Mouse (Mus musculus) heart, embryonic 14.5 days (tissue): ENCODE results near the gene Amacr. TPM values are rescaled to one million over a fixed set of nuclear protein-coding genes. Genes with fewer than 3 reads are reported as not detected.

ENCODE experiments used
- ATAC-seq: fragments of 200-750 bp; cut with Nextera tagmentation; 2 replicates; pipeline ENCODE4 v1.8.0; 2017; ENCODE audit warnings: low read depth, moderate TSS enrichment; ENCODE audit not compliant: insufficient number of reproducible peaks, insufficient read depth, low FRiP score
- H3K27ac ChIP-seq, 2 experiments: fragments of 200-500 bp in 1 of 2; fragments of 300-500 bp in 1 of 2; sonication (generic) in 1 of 2; replicated peaks in 1 of 2; 2 replicates each; pipeline ENCODE4 v1.5.1; 2012 to 2014; ENCODE audit warnings: low read depth in 2 of 2, low read length in 2 of 2, control low read depth in 1 of 2, mild to moderate bottlenecking in 1 of 2, mixed read lengths in 1 of 2; ENCODE audit not compliant: control insufficient read depth in 1 of 2, insufficient read depth in 1 of 2
- H3K27me3 ChIP-seq: fragments of 300-500 bp; sonication (generic); 2 replicates; pipeline ENCODE4 v1.6.1; 2014; ENCODE audit warnings: mild to moderate bottlenecking, low read length, control low read depth; ENCODE audit not compliant: control insufficient read depth, insufficient read depth
- H3K36me3 ChIP-seq: fragments of 300-500 bp; sonication (generic); 2 replicates; pipeline ENCODE4 v1.6.1; 2014; ENCODE audit warnings: mild to moderate bottlenecking, control low read depth, low read length, mixed read lengths; ENCODE audit not compliant: control insufficient read depth, insufficient read depth
- H3K4me1 ChIP-seq, 2 experiments: fragments of 200-500 bp in 1 of 2; fragments of 300-500 bp in 1 of 2; sonication (generic) in 1 of 2; 2 replicates each; pipeline ENCODE4 v1.6.1; 2012 to 2014; ENCODE audit warnings: low read length in 2 of 2, control low read depth in 1 of 2, mixed read lengths in 1 of 2; ENCODE audit not compliant: control insufficient read depth in 2 of 2, insufficient read depth in 2 of 2
- H3K4me2 ChIP-seq: fragments of 300-500 bp; sonication (generic); 2 replicates; pipeline ENCODE4 v1.6.1; 2014; ENCODE audit warnings: mild to moderate bottlenecking, low read length
- H3K4me3 ChIP-seq, 2 experiments: fragments of 200-500 bp in 1 of 2; fragments of 300-500 bp in 1 of 2; sonication (generic) in 1 of 2; 2 replicates each; pipeline ENCODE4 v1.5.1; 2012 to 2014; ENCODE audit warnings: low read length in 2 of 2, mild to moderate bottlenecking in 2 of 2, control low read depth in 1 of 2, low read depth in 1 of 2, moderate library complexity in 1 of 2; ENCODE audit not compliant: control insufficient read depth in 1 of 2, insufficient read depth in 1 of 2
- H3K9ac ChIP-seq: fragments of 300-500 bp; sonication (generic); 2 replicates; pipeline ENCODE4 v1.6.1; 2014; ENCODE audit warnings: mild to moderate bottlenecking, low read length
- H3K9me3 ChIP-seq: fragments of 300-500 bp; sonication (generic); 2 replicates; pipeline ENCODE4 v1.6.1; 2016; ENCODE audit warnings: low read length, control low read depth; ENCODE audit not compliant: control insufficient read depth
- WGBS: fragments of 180-500 bp; shearing (Covaris S2); extraction: QIAGEN DNeasy Blood & Tissue Kit; methylation state at CpG from one replicate; pipeline ENCODE4 v1.1.7; 2014; 5-methylcytosine and 5-hydroxymethylcytosine counted together
- polyA plus RNA-seq: library from polyadenylated mRNA; unstranded; fragments of >200 nt; fragmentation: Nextera tagmentation; extraction: Ambion mirVana; gene quantifications from 2 replicates; pipeline ENCODE4 v1.2.1, GENCODE M21; 2014

Amacr gene
- polyA plus RNA-seq, 1 experiment from 2014 or later, result 16.6 TPM

DNA sequence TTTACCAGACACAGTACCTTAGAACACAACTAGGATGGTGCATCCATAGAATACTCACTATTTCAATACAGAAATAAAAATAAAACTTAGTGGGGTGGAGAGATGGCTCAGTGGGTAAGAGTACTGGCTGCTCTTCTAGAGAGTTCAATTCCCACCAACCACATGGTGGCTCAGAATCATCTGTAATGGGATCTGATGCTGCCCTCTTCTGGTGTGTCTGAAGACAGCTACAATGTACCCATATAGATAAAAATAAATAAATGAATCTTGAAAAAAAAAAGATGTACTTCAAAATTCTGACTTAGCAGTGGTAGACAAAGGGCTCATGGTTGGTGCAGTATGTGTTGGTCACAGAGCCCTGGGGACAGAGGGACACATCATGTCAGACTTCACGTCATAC, 10.0 kb downstream of the Amacr start:
- Histone ChIP-seq H3K36me3 (peaks cover 29% of the 10 kb centered on the region), H3K27me3 (no peaks in the 10 kb centered on the region), H3K27ac (no peak overlapping the region), H3K9me3 (no peaks in the 10 kb centered on the region), H3K4me2 (no peak overlapping the region), H3K4me1 (no peaks in the 10 kb centered on the region), H3K9ac (no peak overlapping the region), H3K4me3 (no peak overlapping the region)
- WGBS, result 90% methylated on average over 1 of the region's 1 CpGs
- ATAC-seq, result no peak

GRCm38 (mm10) chr15:10999832-11000231, 18.3 kb downstream of the Amacr start:
- Histone ChIP-seq H3K27me3 (no peaks in the 10 kb centered on the region), H3K9me3 (no peaks in the 10 kb centered on the region), H3K27ac (no peak overlapping the region), H3K4me3 (no peak overlapping the region), H3K9ac (no peak overlapping the region), H3K36me3 (peaks cover 11% of the 10 kb centered on the region), H3K4me2 (peak overlapping the region; percentile 11), H3K4me1 (peaks cover 0 to 3% of the 10 kb centered on the region in 2 experiments; a peak in 1 of 4 replicates)
- ATAC-seq, result no peak
- 48% methylated on average over 5 of the region's 5 CpGs for WGBS

- no peaks in the 10 kb centered on the region for H3K27me3 ChIP-seq
- peaks cover 0 to 3% of the 10 kb centered on the region in 2 experiments; a peak in 1 of 4 replicates for H3K4me1 ChIP-seq
- no peak within 1 kb of the TSS for H3K9ac ChIP-seq
- no peak for ATAC-seq
- no peak within 1 kb of the TSS for H3K4me3 ChIP-seq
- H3K27ac ChIP-seq, result no peak within 1 kb of the TSS
- 33% methylated on average over 7 of the region's 7 CpGs for WGBS
- H3K9me3 ChIP-seq, result no peaks in the 10 kb centered on the region
- H3K36me3 ChIP-seq, result peaks cover 6% of the 10 kb centered on the region
- peak within 1 kb of the TSS; percentile 11 for H3K4me2 ChIP-seq
Observed at GRCm38 (mm10) chr15:11000421-11000820, 18.9 kb downstream of the Amacr start, which contains the start of gene Slc45a2. TSS of gene Slc45a2 (plus strand) at chr15:11000721.

DNA sequence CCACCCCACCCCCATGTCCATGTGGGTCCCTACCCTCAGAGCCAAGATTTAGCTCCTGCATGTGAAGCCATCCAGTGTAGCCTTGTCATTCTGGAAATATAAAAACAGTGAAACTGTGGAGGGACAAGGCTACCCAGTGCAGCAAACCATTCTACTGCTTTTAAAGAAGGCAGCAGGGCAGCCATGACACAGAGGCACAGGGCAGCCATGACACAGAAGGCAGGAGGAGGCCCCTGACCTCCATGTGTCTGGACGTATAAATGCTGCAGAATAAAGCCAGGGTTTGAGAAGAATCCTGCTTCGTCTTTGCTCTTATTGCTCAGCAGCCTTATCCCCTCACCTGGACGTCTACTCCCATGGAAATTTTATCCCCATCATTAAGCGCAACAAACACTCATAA, 22.2 kb downstream of the Amacr start:
- Histone ChIP-seq H3K4me1 (peaks cover 0 to 3% of the 10 kb centered on the region in 2 experiments; a peak in 1 of 4 replicates), H3K9me3 (no peaks in the 10 kb centered on the region), H3K27ac (no peak overlapping the region), H3K27me3 (no peaks in the 10 kb centered on the region), H3K4me2 (no peak overlapping the region), H3K9ac (no peak overlapping the region), H3K36me3 (no peaks in the 10 kb centered on the region), H3K4me3 (no peak overlapping the region)
- 84% methylated on average over 4 of the region's 4 CpGs for WGBS
- no peak for ATAC-seq

DNA sequence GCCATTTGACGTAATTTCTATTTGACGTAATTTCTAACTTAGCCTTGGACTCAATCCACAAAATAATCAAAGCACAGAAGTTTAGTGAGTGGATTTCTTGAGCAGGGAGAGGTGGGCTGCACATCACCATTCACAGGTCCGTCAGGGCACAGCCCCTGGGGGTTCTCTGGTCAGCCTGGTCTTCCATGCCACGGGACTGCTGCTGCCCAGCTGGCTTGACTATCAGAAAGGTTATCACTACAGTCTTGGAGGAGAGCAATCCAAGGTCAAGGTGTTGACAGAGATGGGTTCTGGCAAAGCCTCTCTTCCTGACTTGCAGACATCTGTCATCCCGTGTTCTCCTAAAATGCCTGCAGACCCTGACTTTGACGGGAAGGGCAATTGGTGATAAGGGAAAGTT, 23.1 kb downstream of the Amacr start:
- no peaks in the 10 kb centered on the region for H3K27me3 ChIP-seq
- H3K27ac ChIP-seq, result no peak overlapping the region
- H3K9ac ChIP-seq, result no peak overlapping the region
- WGBS, result 39% methylated on average over 6 of the region's 6 CpGs
- ATAC-seq, result no peak
- peaks cover 0 to 3% of the 10 kb centered on the region in 2 experiments; a peak in 1 of 4 replicates for H3K4me1 ChIP-seq
- no peaks in the 10 kb centered on the region for H3K9me3 ChIP-seq
- no peak overlapping the region for H3K4me3 ChIP-seq
- no peaks in the 10 kb centered on the region for H3K36me3 ChIP-seq
- H3K4me2 ChIP-seq, result no peak overlapping the region

GRCm38 (mm10) chr15:11008756-11009155, 27.2 kb downstream of the Amacr start:
- no peaks in the 10 kb centered on the region for H3K27me3 ChIP-seq
- no peak overlapping the region for H3K27ac ChIP-seq
- H3K36me3 ChIP-seq, result no peaks in the 10 kb centered on the region
- no peak for ATAC-seq
- WGBS, result 25% methylated on average over 5 of the region's 5 CpGs
- no peak overlapping the region for H3K4me2 ChIP-seq
- no peak overlapping the region for H3K4me3 ChIP-seq
- no peak overlapping the region for H3K9ac ChIP-seq
- H3K4me1 ChIP-seq, result no peaks in the 10 kb centered on the region
- no peaks in the 10 kb centered on the region for H3K9me3 ChIP-seq

DNA sequence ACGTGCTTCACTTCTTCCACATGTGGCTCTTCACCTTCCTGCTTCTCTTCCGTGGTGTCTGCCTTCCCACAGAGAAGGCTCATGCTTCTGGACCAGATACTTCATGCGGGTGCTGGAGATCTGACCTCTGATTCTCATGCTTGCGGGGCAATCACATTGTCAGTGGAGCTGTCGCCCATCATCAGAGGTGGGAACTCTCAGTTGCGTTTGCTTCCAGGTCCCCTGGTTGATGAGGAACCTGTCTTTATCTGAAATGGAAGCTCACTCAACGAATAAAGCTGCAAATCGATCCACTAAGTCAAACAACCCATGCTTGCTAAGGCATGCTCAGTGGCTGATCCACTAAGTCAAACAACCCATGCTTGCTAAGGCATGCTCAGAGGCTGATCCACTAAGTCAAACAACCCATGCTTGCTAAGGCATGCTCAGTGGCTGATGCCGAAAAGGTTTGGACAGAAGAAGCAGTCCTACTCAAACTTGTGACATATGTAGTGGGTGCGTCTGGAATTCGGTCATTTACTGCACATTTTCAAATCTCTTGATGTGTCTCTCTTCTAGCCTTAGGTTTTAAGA, 29.5 kb downstream of the Amacr start:
- H3K27ac ChIP-seq, result no peak overlapping the region
- H3K27me3 ChIP-seq, result no peaks in the 10 kb centered on the region
- no peaks in the 10 kb centered on the region for H3K9me3 ChIP-seq
- no peak for ATAC-seq
- no peak overlapping the region for H3K9ac ChIP-seq
- H3K4me2 ChIP-seq, result no peak overlapping the region
- no peaks in the 10 kb centered on the region for H3K4me1 ChIP-seq
- H3K4me3 ChIP-seq, result no peak overlapping the region
- 82% methylated on average over 11 of the region's 11 CpGs for WGBS
- H3K36me3 ChIP-seq, result no peaks in the 10 kb centered on the region

DNA sequence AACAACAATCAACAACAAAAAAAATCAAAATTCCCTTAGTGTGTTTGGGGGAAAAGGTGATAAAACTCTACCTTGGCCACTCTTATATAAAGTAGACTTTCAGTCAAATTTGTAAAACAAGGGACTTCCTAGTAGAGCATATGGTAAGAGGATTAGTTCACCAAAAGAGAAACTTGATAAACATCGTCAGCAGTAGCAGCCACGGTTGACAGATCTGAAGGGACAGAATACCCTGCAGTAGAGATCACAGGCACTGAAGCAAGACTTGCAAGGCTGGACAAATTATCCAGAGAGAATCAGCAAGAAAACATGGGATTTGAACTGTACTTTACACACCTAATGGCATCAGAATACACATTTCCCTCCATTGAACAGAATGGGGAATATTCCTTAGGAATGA, 33.4 kb downstream of the Amacr start:
- Histone ChIP-seq H3K27ac (no peak overlapping the region), H3K9ac (no peak overlapping the region), H3K9me3 (no peaks in the 10 kb centered on the region), H3K4me1 (no peaks in the 10 kb centered on the region), H3K4me3 (no peak overlapping the region), H3K4me2 (no peak overlapping the region), H3K36me3 (no peaks in the 10 kb centered on the region), H3K27me3 (no peaks in the 10 kb centered on the region)
- WGBS, result 21% methylated on average over 2 of the region's 2 CpGs
- ATAC-seq, result no peak
